Mouse (Mus musculus) CH12.LX (cell line): ENCODE measurements around the gene Vwc2l.

Experiments
- CHD2 ChIP-seq: IDR thresholded peaks from 2 replicates; pipeline ENCODE4 v1.6.1; 2011; ENCODE audit warnings: low read length, improper control_type of control experiment
- CTCF ChIP-seq, 2 experiments: IDR thresholded peaks in 1 of 2; conservative IDR thresholded peaks in 1 of 2; 2 replicates each; pipeline ENCODE4 v1.5.1; 2011 to 2012; ENCODE audit warnings: low read depth in 2 of 2, low read length in 2 of 2, improper control_type of control experiment in 1 of 2, inconsistent platforms in 1 of 2, mild to moderate bottlenecking in 1 of 2, moderate library complexity in 1 of 2
- ELF1 ChIP-seq: IDR thresholded peaks from 2 replicates; pipeline ENCODE4 v1.6.1; 2014; ENCODE audit warnings: low read depth, mild to moderate bottlenecking, inconsistent platforms, low read length, improper control_type of control experiment
- JUND ChIP-seq: conservative IDR thresholded peaks from 2 replicates; pipeline ENCODE4 v1.6.1; 2011; ENCODE audit warnings: low read depth, low read length, improper control_type of control experiment
- POLR2A ChIP-seq: IDR thresholded peaks from 2 replicates; pipeline ENCODE4 v1.6.1; 2011; ENCODE audit warnings: low read depth, mild to moderate bottlenecking, improper control_type of control experiment, low read length
- RCOR1 ChIP-seq: conservative IDR thresholded peaks from 2 replicates; pipeline ENCODE4 v1.6.1; 2012; ENCODE audit warnings: low read depth, mild to moderate bottlenecking, inconsistent platforms, low read length, improper control_type of control experiment
- TCF12 ChIP-seq: IDR thresholded peaks from 2 replicates; pipeline ENCODE4 v1.6.1; 2014; ENCODE audit warnings: low read depth, mild to moderate bottlenecking, inconsistent platforms, low read length, improper control_type of control experiment

DNA sequence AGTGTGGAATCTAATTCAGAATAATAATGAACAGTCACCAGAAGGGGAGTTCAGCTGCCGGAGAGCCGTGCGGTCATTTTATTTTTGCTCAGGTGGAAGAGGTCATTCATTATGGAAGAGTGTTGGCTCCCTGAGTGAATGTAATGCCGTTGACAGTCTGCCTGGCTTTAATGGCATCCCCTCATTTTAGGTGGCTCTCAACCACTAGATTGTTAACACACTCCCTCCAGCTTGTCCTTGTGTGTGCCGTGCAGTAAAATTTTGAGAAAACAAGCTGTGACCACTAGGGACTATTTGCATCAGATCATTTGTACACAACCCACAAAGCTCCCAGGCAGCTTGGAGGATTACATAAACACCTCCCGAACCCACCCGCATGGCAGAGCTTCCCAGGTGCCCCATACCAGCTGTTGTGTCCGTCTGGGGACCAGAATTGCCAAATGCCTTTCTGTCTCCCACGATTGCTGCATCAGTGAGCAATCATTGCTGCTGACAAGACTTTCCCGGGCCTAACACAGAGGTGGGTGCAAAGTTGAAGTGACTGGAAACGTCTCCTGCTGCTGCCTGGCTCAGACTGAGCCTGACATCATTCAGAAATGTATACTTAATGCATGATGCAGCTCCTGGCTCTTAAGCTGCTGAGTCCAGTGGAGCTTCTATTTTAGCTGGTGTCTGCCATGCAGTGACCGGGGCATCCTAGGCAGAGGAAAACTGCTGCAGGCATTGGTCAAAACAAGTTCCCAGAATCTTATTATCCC lies 126.3 kb downstream of the Vwc2l start:
- no peak for TF ChIP-seq CHD2
- no peak for TF ChIP-seq RCOR1
- TF ChIP-seq CTCF (conservative IDR thresholded peaks at IDR 0.05 in 1 of 2, IDR thresholded peaks at IDR 0.05 in 1 of 2; ENCODE audit: low read depth in 2 of 2, low read length in 2 of 2), result no peak
- no peak for TF ChIP-seq TCF12
- no peak for TF ChIP-seq POLR2A
- no peak for TF ChIP-seq JUND
- no peak for TF ChIP-seq ELF1
